Mouse (Mus musculus) CH12F3 (cell line): ENCODE data around the gene Cyp2j9.
"Not testable (repeated sequence)": the region's sequence is repeated elsewhere in the genome, so short reads cannot be mapped to it uniquely, and the experiment has no call there.

ENCODE experiments used
- in situ Hi-C: fragments of 300-500 bp; cut with MboI; formaldehyde crosslinking; loops from 2 replicates; pipeline ENCODE4 v1.14.3; 2020; ENCODE audit warnings: low sequenced_read_pairs

The Cyp2j9 gene

GRCm38 (mm10) chr4:96590911-96591790 lies at the start of gene Cyp2j9:
Gene Cyp2j9 (minus strand): TSS chr4:96591578.
- in situ Hi-C loops, result no loop called here

GRCm38 (mm10) chr4:96635455-96635854 lies 44.1 kb upstream of the Cyp2j9 start:
- in situ Hi-C loops, result no loop called here

- in situ Hi-C loops, result no loop called here
These were observed 31.1 kb upstream of the Cyp2j9 start for GRCm38 (mm10) chr4:96622474-96622873.

- in situ Hi-C loops, result no loop called here
These were observed 393 bp upstream of the Cyp2j9 start for GRCm38 (mm10) chr4:96591791-96592150.

- in situ Hi-C loops, result no loop called here
These were observed 9.8 kb downstream of the Cyp2j9 start for GRCm38 (mm10) chr4:96581425-96582088.

- in situ Hi-C loops, result not testable (repeated sequence)
These were observed 11.0 kb downstream of the Cyp2j9 start for GRCm38 (mm10) chr4:96580351-96580750.

GRCm38 (mm10) chr4:96569442-96569841 lies 21.9 kb downstream of the Cyp2j9 start:
- in situ Hi-C loops, result no loop called here

- in situ Hi-C loops, result no loop called here
These were observed 23.4 kb downstream of the Cyp2j9 start for GRCm38 (mm10) chr4:96567988-96568387.

- in situ Hi-C loops, result no loop called here
These were observed 25.6 kb downstream of the Cyp2j9 start for GRCm38 (mm10) chr4:96565808-96566207.

GRCm38 (mm10) chr4:96560464-96560863 lies 30.9 kb downstream of the Cyp2j9 start:
- in situ Hi-C loops, result no loop called here

GRCm38 (mm10) chr4:96559781-96560180 lies 31.6 kb downstream of the Cyp2j9 start:
- in situ Hi-C loops, result no loop called here

- in situ Hi-C loops, result no loop called here
These were observed 38.1 kb downstream of the Cyp2j9 start, which contains the start of gene Cyp2j6 for GRCm38 (mm10) chr4:96553133-96553819. Gene Cyp2j6 (minus strand): TSS chr4:96553661.

- in situ Hi-C loops, result no loop called here
These were observed 39.8 kb downstream of the Cyp2j9 start for GRCm38 (mm10) chr4:96551619-96552018.

GRCm38 (mm10) chr4:96545976-96546375 lies 45.4 kb downstream of the Cyp2j9 start:
- in situ Hi-C loops, result no loop called here

GRCm38 (mm10) chr4:96525772-96526171 lies 65.6 kb downstream of the Cyp2j9 start:
- in situ Hi-C loops, result no loop called here

GRCm38 (mm10) chr4:96522256-96522655 lies 69.1 kb downstream of the Cyp2j9 start:
- in situ Hi-C loops, result no loop called here
